Mouse (Mus musculus): ENCODE results near the gene Tmcc3. TPM values are rescaled to one million over a fixed set of nuclear protein-coding genes. Genes with fewer than 3 reads are reported as not detected.
"Not testable (repeated sequence)": the region's sequence is repeated elsewhere in the genome, so short reads cannot be mapped to it uniquely, and the experiment has no call there.

The Tmcc3 gene
- polyA plus RNA-seq, 1 experiment from 2014 or later = 5.7 TPM

- DNase-seq (ENCODE audit: low spot score) = no peak
- no peak overlapping the region for H3K4me2 ChIP-seq (replicated peaks; ENCODE audit: low read depth, low read length)
- no peaks in the 10 kb centered on the region for H3K27me3 ChIP-seq (ENCODE audit: control insufficient read depth, insufficient read depth, low read length)
- H3K27ac ChIP-seq (ENCODE audit: low read depth, low read length) = no peak overlapping the region
- no peak for ATAC-seq (ENCODE audit: low FRiP score)
- WGBS = 89% methylated on average over 9 of the region's 9 CpGs
- no peaks in the 10 kb centered on the region for H3K9me3 ChIP-seq (ENCODE audit: control insufficient read depth, low read length)
- no peaks in the 10 kb centered on the region for H3K4me1 ChIP-seq (replicated peaks; ENCODE audit: control insufficient read depth, insufficient read depth, low read length)
- H3K36me3 ChIP-seq (ENCODE audit: control insufficient read depth, insufficient read depth, low read length) = no peaks in the 10 kb centered on the region
- H3K9ac ChIP-seq (ENCODE audit: low read depth, low read length) = no peak overlapping the region
- no peak overlapping the region for H3K4me3 ChIP-seq (ENCODE audit: low read depth, low read length)
Measured at GRCm38 (mm10) chr10:94595705-94596104, 284.0 kb downstream of the Tmcc3 start.

GRCm38 (mm10) chr10:94599846-94600245, 288.1 kb downstream of the Tmcc3 start:
- 82% methylated on average over 1 of the region's 2 CpGs for WGBS
- H3K9ac ChIP-seq (ENCODE audit: low read depth, low read length); H3K4me3 ChIP-seq (ENCODE audit: low read depth, low read length); H3K27ac ChIP-seq (ENCODE audit: low read depth, low read length); DNase-seq (ENCODE audit: low spot score); H3K9me3 ChIP-seq (ENCODE audit: control insufficient read depth, low read length); H3K36me3 ChIP-seq (ENCODE audit: control insufficient read depth, insufficient read depth, low read length); ATAC-seq (ENCODE audit: low FRiP score); H3K27me3 ChIP-seq (ENCODE audit: control insufficient read depth, insufficient read depth, low read length); H3K4me2 ChIP-seq (replicated peaks; ENCODE audit: low read depth, low read length); H3K4me1 ChIP-seq (replicated peaks; ENCODE audit: control insufficient read depth, insufficient read depth, low read length): not testable (repeated sequence)

GRCm38 (mm10) chr10:94601034-94601433, 289.3 kb downstream of the Tmcc3 start:
- 92% methylated on average over 6 of the region's 6 CpGs for WGBS
- ATAC-seq (ENCODE audit: low FRiP score) (no peak), DNase-seq (ENCODE audit: low spot score) (no peak)
- Histone ChIP-seq H3K27me3 (ENCODE audit: control insufficient read depth, insufficient read depth, low read length) (no peaks in the 10 kb centered on the region), H3K27ac (ENCODE audit: low read depth, low read length) (no peak overlapping the region), H3K9ac (ENCODE audit: low read depth, low read length) (no peak overlapping the region), H3K36me3 (ENCODE audit: control insufficient read depth, insufficient read depth, low read length) (no peaks in the 10 kb centered on the region), H3K4me3 (ENCODE audit: low read depth, low read length) (no peak overlapping the region), H3K9me3 (ENCODE audit: control insufficient read depth, low read length) (no peaks in the 10 kb centered on the region), H3K4me2 (replicated peaks; ENCODE audit: low read depth, low read length) (no peak overlapping the region), H3K4me1 (replicated peaks; ENCODE audit: control insufficient read depth, insufficient read depth, low read length) (no peaks in the 10 kb centered on the region)

- no peak for ATAC-seq (ENCODE audit: low FRiP score)
- no peaks in the 10 kb centered on the region for H3K9me3 ChIP-seq (ENCODE audit: control insufficient read depth, low read length)
- DNase-seq (ENCODE audit: low spot score) = no peak
- H3K36me3 ChIP-seq (ENCODE audit: control insufficient read depth, insufficient read depth, low read length) = no peaks in the 10 kb centered on the region
- no peak overlapping the region for H3K27ac ChIP-seq (ENCODE audit: low read depth, low read length)
- no peak overlapping the region for H3K4me2 ChIP-seq (replicated peaks; ENCODE audit: low read depth, low read length)
- no peak overlapping the region for H3K9ac ChIP-seq (ENCODE audit: low read depth, low read length)
- WGBS = 91% methylated on average over 4 of the region's 4 CpGs
- no peaks in the 10 kb centered on the region for H3K4me1 ChIP-seq (replicated peaks; ENCODE audit: control insufficient read depth, insufficient read depth, low read length)
- H3K27me3 ChIP-seq (ENCODE audit: control insufficient read depth, insufficient read depth, low read length) = no peaks in the 10 kb centered on the region
- H3K4me3 ChIP-seq (ENCODE audit: low read depth, low read length) = no peak overlapping the region
Measured at GRCm38 (mm10) chr10:94605491-94605890, 293.7 kb downstream of the Tmcc3 start.

GRCm38 (mm10) chr10:94609309-94609777, 297.6 kb downstream of the Tmcc3 start:
- H3K36me3 ChIP-seq (ENCODE audit: control insufficient read depth, insufficient read depth, low read length) = no peaks in the 10 kb centered on the region
- no peak overlapping the region for H3K4me2 ChIP-seq (replicated peaks; ENCODE audit: low read depth, low read length)
- 53% methylated on average over 5 of the region's 5 CpGs for WGBS
- no peaks in the 10 kb centered on the region for H3K4me1 ChIP-seq (replicated peaks; ENCODE audit: control insufficient read depth, insufficient read depth, low read length)
- DNase-seq (ENCODE audit: low spot score) (peak; percentile 81), ATAC-seq (ENCODE audit: low FRiP score) (peak; percentile 75; the same call in 1 of the 2 replicates)
- no peak overlapping the region for H3K27ac ChIP-seq (ENCODE audit: low read depth, low read length)
- H3K9ac ChIP-seq (ENCODE audit: low read depth, low read length) = no peak overlapping the region
- H3K4me3 ChIP-seq (ENCODE audit: low read depth, low read length) = no peak overlapping the region
- no peaks in the 10 kb centered on the region; the same call in 1 of the 2 replicates for H3K27me3 ChIP-seq (ENCODE audit: control insufficient read depth, insufficient read depth, low read length)
- no peaks in the 10 kb centered on the region for H3K9me3 ChIP-seq (ENCODE audit: control insufficient read depth, low read length)

DNA sequence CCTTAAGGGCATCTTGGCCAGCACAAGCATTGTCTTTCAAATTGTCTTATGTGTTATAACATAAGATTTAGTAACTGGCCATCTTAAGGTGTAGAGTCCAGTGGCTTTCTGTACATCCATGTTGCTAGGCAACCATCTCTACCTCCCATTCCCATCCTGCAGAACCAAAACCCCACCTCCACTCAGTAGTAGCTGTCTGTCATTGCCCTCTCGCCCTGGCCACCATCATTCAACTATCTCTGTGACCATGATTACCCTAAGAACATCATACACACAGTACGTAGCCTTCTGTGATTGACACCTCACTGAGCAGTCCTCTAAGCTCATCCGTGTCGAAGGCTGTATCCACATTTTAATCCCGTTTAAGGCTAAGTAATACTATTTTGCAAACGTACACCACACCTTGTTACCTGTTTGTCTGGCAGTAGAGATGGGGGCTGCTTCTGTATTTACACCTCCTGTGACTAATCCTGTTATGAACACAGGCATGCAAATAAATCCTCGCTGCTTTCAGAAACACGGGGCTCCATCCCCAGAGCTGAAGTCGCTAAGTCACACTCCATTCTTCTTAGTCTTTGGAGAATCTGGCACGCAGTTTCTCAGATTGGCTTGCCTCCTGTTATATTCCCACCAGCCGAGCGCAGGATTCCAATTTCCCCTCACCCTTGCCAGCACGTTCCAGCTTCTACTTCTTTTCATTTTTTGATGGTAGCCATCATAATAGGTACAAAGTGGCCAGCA, 299.6 kb downstream of the Tmcc3 start:
- 75% methylated on average over 13 of the region's 13 CpGs for WGBS
- no peak overlapping the region for H3K4me2 ChIP-seq (replicated peaks; ENCODE audit: low read depth, low read length)
- H3K4me1 ChIP-seq (replicated peaks; ENCODE audit: control insufficient read depth, insufficient read depth, low read length) = no peaks in the 10 kb centered on the region
- no peak overlapping the region for H3K4me3 ChIP-seq (ENCODE audit: low read depth, low read length)
- ATAC-seq (ENCODE audit: low FRiP score) (no peak), DNase-seq (ENCODE audit: low spot score) (no peak)
- H3K9ac ChIP-seq (ENCODE audit: low read depth, low read length) = no peak overlapping the region
- H3K36me3 ChIP-seq (ENCODE audit: control insufficient read depth, insufficient read depth, low read length) = no peaks in the 10 kb centered on the region
- no peaks in the 10 kb centered on the region for H3K9me3 ChIP-seq (ENCODE audit: control insufficient read depth, low read length)
- no peak overlapping the region for H3K27ac ChIP-seq (ENCODE audit: low read depth, low read length)
- no peaks in the 10 kb centered on the region; the same call in 1 of the 2 replicates for H3K27me3 ChIP-seq (ENCODE audit: control insufficient read depth, insufficient read depth, low read length)

DNA sequence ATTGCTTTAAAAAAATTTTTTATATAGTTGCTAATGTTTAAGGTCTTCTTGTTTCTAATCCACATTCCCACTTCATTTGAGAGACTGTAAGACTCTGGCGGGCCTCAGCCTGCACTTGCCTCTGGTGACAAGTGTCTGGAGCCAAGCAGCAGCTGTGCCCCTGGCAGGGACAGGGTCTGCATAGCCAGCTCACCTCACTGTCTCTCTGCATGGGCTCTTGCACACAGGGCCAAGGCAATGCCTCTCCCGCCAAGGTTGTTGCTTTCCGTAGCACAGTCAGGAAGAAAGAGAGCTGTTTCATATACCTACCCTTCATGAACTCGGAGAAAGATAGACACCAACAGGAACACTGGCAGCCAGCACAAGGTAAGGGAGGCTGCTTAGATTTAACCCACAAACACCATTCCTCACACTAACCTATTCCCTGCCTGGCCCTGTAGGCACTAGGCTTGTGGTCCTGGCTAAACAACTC, 300.3 kb downstream of the Tmcc3 start:
- H3K4me2 ChIP-seq (replicated peaks; ENCODE audit: low read depth, low read length) = no peak overlapping the region
- no peak overlapping the region for H3K9ac ChIP-seq (ENCODE audit: low read depth, low read length)

GRCm38 (mm10) chr10:94619586-94619985, 307.8 kb downstream of the Tmcc3 start:
- Histone ChIP-seq H3K4me3 (ENCODE audit: low read depth, low read length) (no peak overlapping the region), H3K36me3 (ENCODE audit: control insufficient read depth, insufficient read depth, low read length) (no peaks in the 10 kb centered on the region), H3K9ac (ENCODE audit: low read depth, low read length) (no peak overlapping the region), H3K4me2 (replicated peaks; ENCODE audit: low read depth, low read length) (no peak overlapping the region), H3K27ac (ENCODE audit: low read depth, low read length) (no peak overlapping the region), H3K27me3 (ENCODE audit: control insufficient read depth, insufficient read depth, low read length) (peaks cover 6% of the 10 kb centered on the region; the same call in 1 of the 2 replicates), H3K9me3 (ENCODE audit: control insufficient read depth, low read length) (no peaks in the 10 kb centered on the region), H3K4me1 (replicated peaks; ENCODE audit: control insufficient read depth, insufficient read depth, low read length) (peaks cover 10% of the 10 kb centered on the region)
- ATAC-seq (ENCODE audit: low FRiP score) (no peak), DNase-seq (ENCODE audit: low spot score) (no peak)
- WGBS = 90% methylated on average over 5 of the region's 5 CpGs

More for the DNA sequence above, 300.3 kb downstream of the Tmcc3 start:
- no peak for ATAC-seq (ENCODE audit: low FRiP score)
- H3K4me3 ChIP-seq (ENCODE audit: low read depth, low read length) = no peak overlapping the region
- no peak for DNase-seq (ENCODE audit: low spot score)
- no peaks in the 10 kb centered on the region for H3K36me3 ChIP-seq (ENCODE audit: control insufficient read depth, insufficient read depth, low read length)
- H3K27ac ChIP-seq (ENCODE audit: low read depth, low read length) = no peak overlapping the region
- no peaks in the 10 kb centered on the region for H3K9me3 ChIP-seq (ENCODE audit: control insufficient read depth, low read length)
- no peaks in the 10 kb centered on the region; the same call in 1 of the 2 replicates for H3K27me3 ChIP-seq (ENCODE audit: control insufficient read depth, insufficient read depth, low read length)
- 91% methylated on average over 4 of the region's 4 CpGs for WGBS
- H3K4me1 ChIP-seq (replicated peaks; ENCODE audit: control insufficient read depth, insufficient read depth, low read length) = no peaks in the 10 kb centered on the region

DNA sequence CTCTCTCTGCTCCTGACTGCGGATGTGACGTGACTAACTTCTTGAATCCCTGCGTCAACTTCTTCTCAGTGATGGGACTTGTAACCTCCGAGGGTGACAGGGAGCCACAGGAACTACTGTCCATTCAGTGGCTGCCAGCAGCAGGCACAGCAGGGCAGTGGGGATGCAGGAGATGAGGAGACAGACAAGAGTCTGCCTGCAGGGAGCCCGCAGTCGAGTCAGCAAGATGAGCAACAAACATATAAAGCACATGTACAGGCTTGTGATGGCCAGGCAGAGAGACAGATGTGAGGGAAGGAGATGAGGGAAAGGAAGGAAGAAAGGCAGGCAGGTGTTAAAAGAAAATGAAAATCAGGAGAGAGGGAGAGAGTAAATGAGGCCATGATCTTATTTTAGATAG, 308.8 kb downstream of the Tmcc3 start:
- no peak overlapping the region for H3K27ac ChIP-seq (ENCODE audit: low read depth, low read length)
- ATAC-seq (ENCODE audit: low FRiP score) (no peak), DNase-seq (ENCODE audit: low spot score) (no peak)
- H3K27me3 ChIP-seq (ENCODE audit: control insufficient read depth, insufficient read depth, low read length) = peaks cover 6% of the 10 kb centered on the region; the same call in 1 of the 2 replicates
- H3K36me3 ChIP-seq (ENCODE audit: control insufficient read depth, insufficient read depth, low read length) = no peaks in the 10 kb centered on the region
- H3K4me1 ChIP-seq (replicated peaks; ENCODE audit: control insufficient read depth, insufficient read depth, low read length) = peaks cover 10% of the 10 kb centered on the region
- no peaks in the 10 kb centered on the region for H3K9me3 ChIP-seq (ENCODE audit: control insufficient read depth, low read length)
- H3K9ac ChIP-seq (ENCODE audit: low read depth, low read length) = no peak overlapping the region
- no peak overlapping the region for H3K4me3 ChIP-seq (ENCODE audit: low read depth, low read length)
- 58% methylated on average over 6 of the region's 6 CpGs for WGBS
- no peak overlapping the region for H3K4me2 ChIP-seq (replicated peaks; ENCODE audit: low read depth, low read length)
